ENCODE assay signal across 21 mouse cellular contexts in the genomic region with DNA sequence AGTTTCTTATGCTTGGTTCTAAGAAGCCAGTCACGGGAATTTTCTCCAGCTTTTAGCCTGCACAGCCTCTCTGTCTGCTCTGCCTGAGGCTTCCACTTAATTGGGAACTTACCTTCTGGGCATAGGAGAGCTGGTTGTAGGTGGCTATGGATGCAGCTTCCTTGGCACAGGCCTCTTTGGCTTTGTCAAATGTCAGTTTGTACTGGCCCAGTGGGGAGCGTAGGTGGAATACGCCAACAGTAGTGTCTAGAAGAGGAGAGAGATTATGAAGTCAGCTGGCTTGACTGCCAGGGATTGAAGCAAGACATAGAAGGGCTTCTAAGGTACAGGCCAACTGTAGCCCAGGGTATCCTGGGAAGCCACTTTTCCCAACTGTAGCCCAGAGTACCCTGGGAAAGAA.
DNase-seq lines count a peak whose midpoint lies in the region; TF ChIP-seq lines count a peak whose summit lies in the region.
"Had no signal": no experiment of that assay in that cellular context is flagged by ENCODE, and none has a peak within 500 bp of the region (broad histone marks: within the 10 kb centered on the region; RNA-seq: fewer than 3 reads in every experiment).

No protein-coding gene starts in this region.

- no peak for TF ChIP-seq CTCF in layer of hippocampus, adult 2 months (conservative IDR thresholded peaks at IDR 0.05)

- peak; percentile 28 for DNase-seq in layer of hippocampus, adult 9-11 months
- no peak for DNase-seq in layer of hippocampus, adult 2 months (ENCODE audit: low spot score in 2 of 2)
- peak; percentile 61 for DNase-seq in fat pad, adult 2 months (ENCODE audit: extremely low read depth, low read depth, low spot score)
- no peak for DNase-seq in urinary bladder, postnatal 36 days (ENCODE audit: low spot score in 2 of 2)
- DNase-seq in left cerebral cortex, adult 11 months (ENCODE audit: low spot score), result no peak
- DNase-seq: adrenal gland, adult 2 months; adrenal gland, postnatal 10 days; adrenal gland, postnatal 36 days; cerebellum, adult 11 months; cerebellum, adult 18-20 months; cerebellum, adult 8-10 months; cerebellum, adult 9-11 months; cerebellum, postnatal 14 days; cerebellum, postnatal 36 days; embryo, embryonic 11 days; forebrain, postnatal 0 days had no signal

- H3K4me3 ChIP-seq in layer of hippocampus, adult 2 months, result no peak overlapping the region
- H3K4me3 ChIP-seq: embryonic facial prominence, embryonic 13.5 days; embryonic facial prominence, embryonic 15.5 days; erythroblast, embryonic 14.5 days; forebrain, embryonic 13.5 days; forebrain, embryonic 15.5 days had no signal

- H3K27ac ChIP-seq in layer of hippocampus, adult 2 months, result no peak overlapping the region
- H3K27ac ChIP-seq: embryonic facial prominence, embryonic 13.5 days; embryonic facial prominence, embryonic 15.5 days; forebrain, embryonic 13.5 days; forebrain, embryonic 15.5 days had no signal

Comparison
In these comparisons a context has a peak if more than half of its experiments do, and no peak if none do; other contexts are left out.
1. DNase-seq: peak in layer of hippocampus, adult 9-11 months (single experiment) and fat pad, adult 2 months (single experiment); none in layer of hippocampus, adult 2 months (0 of 2), urinary bladder, postnatal 36 days (0 of 2) and left cerebral cortex, adult 11 months (single experiment).